Mouse (Mus musculus): ENCODE results near the gene Nfam1.

DNA sequence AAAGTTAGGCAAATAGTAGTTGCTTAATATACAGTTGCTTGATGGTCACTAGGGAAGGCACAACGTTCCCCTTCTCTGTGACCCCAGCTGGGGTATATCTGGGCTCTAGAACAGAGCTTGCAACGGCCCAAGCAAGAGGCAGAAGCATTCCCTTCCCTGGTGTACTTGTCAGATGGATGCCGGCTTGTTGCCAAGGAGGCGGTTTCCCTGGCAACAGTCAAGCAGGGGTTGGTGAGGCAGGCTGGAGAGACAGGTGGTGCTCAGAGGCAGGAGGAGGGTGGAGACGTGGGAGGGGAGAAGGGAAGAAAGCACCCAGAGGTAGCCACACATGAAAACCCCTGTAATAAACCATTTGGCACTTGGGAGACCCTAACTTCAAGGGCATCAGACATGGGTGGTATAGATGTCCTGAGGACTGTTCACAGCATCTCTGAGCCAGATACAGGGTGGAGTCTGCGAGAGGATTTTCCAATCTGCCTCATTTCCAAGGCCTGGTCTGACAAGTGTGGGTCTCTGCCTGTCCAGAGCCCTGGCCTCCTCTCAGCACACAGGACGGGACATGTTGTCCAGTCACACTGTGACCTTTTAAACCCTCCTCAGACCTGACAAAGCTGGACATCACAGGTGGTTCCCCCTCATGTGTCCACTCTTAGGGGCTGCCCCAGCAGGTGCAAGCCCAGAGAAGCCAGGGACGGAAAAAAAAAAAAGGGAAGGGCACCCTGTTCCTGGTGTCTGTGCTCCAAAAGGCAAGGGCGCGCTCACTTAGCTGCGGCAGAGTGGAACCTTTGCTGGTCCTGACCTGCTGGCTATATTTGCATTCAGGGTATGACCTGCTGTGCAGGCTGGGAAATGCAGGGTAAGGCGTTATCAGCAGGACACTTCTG is 30.2 kb downstream of the Nfam1 start:
- TF ChIP-seq EP300 (IDR thresholded peaks at IDR 0.05; ENCODE audit: low read depth) (no peak), CTCF (IDR thresholded peaks at IDR 0.05; ENCODE audit: low read depth) (no peak)
